Mouse (Mus musculus): ENCODE data around the gene Gm14226. TPM values are rescaled to one million over a fixed set of nuclear protein-coding genes. Genes with fewer than 3 reads are reported as not detected.
"Not testable (repeated sequence)": the region's sequence is repeated elsewhere in the genome, so short reads cannot be mapped to it uniquely, and the experiment has no call there.

Gm14226 gene
- total RNA-seq, 2 experiments from 2014 or later = not detected

DNA sequence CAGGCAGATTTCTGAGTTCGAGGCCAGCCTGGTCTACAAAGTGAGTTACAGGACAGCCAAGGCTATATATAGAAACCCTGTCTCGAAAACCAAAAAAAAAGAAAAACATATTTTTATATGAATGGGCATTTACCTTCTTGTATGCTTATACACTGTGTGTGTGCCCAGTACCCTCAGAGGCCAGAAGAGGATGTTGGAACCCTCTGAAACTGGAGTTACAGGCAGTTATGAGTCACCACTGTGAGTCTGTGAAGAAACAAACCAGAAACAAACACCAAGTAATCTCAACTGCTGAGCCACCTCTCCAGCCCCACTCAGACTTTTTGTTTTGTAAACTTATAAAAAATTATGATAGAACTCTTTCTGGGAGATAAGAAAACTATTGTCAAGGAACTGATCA, 28.7 kb downstream of the Gm14226 start:
- ATAC-seq (replicated peaks; ENCODE audit: low FRiP score, low TSS enrichment, poor library complexity, severe bottlenecking) = no peak

DNA sequence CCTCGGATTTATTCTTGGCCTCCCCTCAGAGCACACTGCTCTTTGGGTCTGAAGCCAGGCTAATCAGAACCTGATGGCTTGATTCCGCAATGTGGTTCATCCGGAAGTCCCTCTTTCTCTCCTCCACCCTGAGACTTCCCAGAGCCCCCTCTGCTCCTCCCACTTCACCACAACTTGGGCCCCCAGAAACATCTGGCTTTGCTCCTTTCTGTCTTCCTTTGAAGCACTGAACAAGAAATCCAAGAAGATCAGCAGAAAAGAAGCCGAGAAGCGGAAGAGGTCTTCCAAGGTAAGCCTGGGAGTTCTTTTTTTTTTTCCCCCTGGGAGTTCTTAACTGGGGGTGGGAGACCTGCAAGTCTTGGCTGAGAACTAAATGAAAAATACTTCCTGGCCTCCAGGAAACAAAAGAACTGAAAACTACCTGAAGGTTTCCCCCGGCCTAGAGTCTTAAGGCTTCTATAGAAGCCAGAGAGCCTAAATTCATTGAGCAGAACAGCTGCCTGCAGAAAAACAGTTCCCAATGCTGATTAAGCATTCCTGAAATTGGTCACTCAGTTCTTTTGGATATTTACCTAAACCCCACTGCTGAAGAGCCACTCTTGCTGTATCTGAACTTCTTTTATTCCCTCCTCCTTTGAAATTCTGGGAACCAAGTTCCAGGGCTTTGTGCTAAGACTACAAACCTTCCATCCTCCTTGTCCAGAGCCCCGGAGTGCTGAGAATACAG, 29.5 kb downstream of the Gm14226 start:
- no peak for ATAC-seq (replicated peaks; ENCODE audit: low FRiP score, low TSS enrichment, poor library complexity, severe bottlenecking)

- ATAC-seq (replicated peaks; ENCODE audit: low FRiP score, low TSS enrichment, poor library complexity, severe bottlenecking) = no peak
Observed at GRCm38 (mm10) chr2:155050108-155050503, 32.0 kb downstream of the Gm14226 start.

DNA sequence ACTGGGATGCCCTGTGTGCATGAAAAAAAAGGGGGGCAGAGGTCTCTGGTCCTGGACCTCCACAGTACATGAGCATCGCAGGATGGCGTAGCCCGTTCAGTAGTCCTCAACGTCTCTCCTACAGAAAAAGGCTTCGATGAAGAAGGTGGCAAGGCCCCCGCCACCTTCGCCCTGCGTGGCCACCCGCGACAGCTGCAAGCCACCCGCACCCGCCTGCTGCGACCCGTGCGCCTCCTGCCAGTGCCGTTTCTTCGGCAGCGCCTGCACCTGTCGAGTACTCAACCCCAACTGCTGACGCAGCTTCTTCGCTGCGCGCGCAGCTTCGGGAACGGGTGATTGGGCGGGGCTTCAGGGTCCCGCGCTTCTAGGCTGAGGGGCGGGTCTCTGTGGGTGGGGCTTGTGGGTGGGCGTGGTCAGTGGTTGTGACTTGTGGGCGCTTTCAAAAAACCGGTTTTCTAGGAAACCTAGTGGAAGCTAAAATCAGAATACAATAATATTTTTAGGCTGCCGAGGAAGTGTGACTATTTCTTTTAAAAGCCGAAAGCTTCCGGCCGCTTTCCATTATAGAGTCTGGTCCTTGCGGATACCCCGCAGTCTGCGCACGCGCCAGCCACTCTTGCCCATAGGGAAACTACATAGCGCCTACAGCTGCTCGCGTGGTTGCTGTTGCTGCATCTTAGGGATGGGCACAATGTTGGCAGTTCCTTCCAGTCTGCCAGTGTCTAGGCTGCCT, 32.6 kb downstream of the Gm14226 start:
- peak; percentile 92 for ATAC-seq (replicated peaks; ENCODE audit: low FRiP score, low TSS enrichment, poor library complexity, severe bottlenecking)

DNA sequence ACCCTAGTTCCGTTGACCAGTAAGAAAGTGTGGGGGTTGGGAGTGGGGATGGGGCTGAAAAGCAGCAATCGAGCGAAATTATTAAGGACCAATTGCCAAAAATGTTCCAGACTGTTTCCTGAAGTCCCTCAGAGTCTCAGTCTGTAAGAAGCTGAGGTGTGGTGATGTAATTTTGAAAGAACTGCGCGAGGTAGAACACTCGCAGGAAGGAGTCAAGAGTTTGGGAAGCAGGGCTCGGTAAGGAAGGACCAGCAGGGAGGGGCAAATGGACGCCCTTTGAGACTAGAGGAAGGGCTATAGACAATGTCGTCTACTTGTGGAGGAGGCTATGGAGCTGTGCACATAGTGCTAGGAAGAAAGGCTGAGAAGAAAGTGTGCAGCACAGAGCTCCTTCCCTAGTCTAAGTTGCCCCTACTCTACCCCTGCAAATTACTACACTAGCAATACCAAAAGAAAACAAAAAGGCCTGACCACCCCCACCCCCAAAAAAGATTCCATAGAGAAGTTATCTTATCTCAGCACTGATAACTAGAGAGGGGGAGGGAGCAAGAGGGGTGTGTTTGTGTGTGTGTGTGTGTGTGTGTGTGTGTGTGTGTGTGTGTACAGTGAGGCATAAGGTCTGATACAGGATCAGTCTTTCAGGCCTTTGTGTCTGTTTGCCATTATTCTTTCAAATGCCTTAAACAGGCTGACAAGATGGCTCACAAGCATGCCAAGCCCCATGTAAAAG, 33.7 kb downstream of the Gm14226 start:
- no peak for ATAC-seq (replicated peaks; ENCODE audit: low FRiP score, low TSS enrichment, poor library complexity, severe bottlenecking)

DNA sequence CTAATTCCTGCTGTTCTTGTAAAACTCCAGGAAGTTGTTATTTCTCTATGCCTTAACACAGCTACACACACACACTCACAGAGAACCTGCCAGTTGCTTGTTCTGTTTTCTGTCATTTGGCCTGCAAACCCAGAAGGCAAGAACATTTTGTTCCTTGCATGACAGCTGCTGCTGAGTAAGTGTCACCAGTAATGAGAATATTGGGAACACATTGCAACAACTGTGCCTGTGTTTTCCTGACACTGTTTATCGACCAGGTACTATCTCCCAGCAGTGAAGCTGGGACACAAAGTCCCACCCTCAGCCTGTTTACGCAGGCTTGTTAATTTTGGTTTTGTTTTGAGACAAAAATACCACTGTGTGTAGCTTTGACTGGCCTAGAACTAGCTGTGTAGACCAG, 34.6 kb downstream of the Gm14226 start:
- no peak for ATAC-seq (replicated peaks; ENCODE audit: low FRiP score, low TSS enrichment, poor library complexity, severe bottlenecking)

- not testable (repeated sequence) for ATAC-seq (replicated peaks; ENCODE audit: low FRiP score, low TSS enrichment, poor library complexity, severe bottlenecking)
Observed at GRCm38 (mm10) chr2:155053512-155053911, 35.4 kb downstream of the Gm14226 start.

- no peak for ATAC-seq (replicated peaks; ENCODE audit: low FRiP score, low TSS enrichment, poor library complexity, severe bottlenecking)
Observed at GRCm38 (mm10) chr2:155054672-155055071, 36.6 kb downstream of the Gm14226 start.

DNA sequence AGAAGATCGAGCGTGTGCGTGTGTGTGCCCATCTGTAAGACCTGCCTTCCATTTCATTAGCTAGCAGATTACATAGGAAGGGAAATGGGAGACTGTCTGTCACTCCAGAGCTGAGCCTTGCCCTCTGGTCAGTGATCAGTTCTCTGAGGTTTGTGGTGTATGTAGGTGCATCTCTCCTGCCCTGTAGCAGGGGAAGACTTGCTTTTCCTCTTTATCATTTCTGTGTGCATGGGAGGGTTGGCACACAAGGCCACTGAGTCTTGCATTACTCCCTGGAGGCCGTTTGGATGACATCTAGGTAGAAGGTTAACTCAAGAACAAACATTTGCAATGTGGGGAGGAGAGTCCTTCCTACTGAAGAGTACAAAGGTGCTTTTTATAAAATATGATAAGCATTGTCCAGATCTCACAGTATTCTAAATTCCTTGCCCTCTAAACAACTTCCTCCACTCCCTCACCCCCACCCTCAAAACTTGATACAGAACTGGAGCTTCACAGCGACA, 38.1 kb downstream of the Gm14226 start:
- no peak for ATAC-seq (replicated peaks; ENCODE audit: low FRiP score, low TSS enrichment, poor library complexity, severe bottlenecking)

DNA sequence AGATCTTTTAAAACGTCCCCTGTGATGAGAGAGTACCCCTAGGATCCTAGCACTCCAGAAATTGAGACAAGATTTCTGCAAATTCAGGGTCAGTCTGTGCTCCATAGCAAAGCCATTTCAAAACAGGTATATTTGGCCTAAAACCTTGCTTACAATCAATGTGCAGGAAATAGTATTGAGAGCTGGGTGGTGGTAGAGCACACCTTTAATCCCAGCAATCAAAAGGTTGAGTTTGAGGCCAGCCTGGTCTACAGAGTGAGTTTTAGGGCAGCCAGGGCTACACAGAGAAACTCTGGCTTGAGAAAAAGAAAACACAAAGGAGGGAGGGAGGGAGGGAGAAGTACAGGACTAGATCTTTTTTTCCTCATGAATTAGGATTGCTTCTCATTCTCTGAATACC, 39.3 kb downstream of the Gm14226 start:
- ATAC-seq (replicated peaks; ENCODE audit: low FRiP score, low TSS enrichment, poor library complexity, severe bottlenecking) = no peak

DNA sequence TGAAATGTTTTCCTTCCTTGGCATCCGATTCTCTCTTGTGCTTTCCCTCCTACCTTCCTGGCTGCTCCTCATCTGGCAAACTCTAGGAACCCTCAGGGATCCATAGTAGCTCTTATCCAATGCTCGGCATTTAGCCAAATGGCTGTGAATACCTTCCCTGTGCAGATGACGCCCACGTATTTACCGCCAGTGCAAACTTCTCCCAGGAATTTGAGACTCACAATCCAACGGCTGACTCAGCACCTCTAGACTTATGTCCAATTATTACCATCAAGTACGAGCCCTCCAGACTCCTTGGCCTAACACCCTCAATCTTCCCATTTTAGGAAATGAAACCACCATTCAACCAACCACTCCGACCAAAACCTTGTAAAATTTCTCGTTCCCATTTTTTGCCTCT, 53.0 kb downstream of the Gm14226 start:
- ATAC-seq (replicated peaks; ENCODE audit: low FRiP score, low TSS enrichment, poor library complexity, severe bottlenecking) = no peak

- no peak for ATAC-seq (replicated peaks; ENCODE audit: low FRiP score, low TSS enrichment, poor library complexity, severe bottlenecking)
Observed at GRCm38 (mm10) chr2:155072353-155073145, 54.5 kb downstream of the Gm14226 start.

DNA sequence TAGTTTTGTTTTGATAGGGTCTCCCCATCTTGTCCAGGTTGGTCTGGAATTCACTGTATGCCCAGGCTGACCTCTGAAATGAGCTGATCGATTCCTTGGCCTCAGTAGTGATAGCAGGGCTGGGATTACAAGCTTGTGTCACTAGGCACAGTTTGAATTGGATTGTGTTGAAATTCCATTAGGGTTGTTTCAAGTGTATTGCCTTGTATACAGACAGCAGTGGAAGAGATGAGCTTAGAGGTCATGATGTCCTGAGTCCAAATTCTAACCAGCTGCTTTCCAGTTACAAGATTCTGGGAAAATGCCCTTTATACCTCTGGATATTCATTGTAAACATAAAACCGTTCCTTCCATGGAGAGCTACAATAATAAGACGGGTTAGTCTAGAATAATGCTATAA, 55.3 kb downstream of the Gm14226 start:
- no peak for ATAC-seq (replicated peaks; ENCODE audit: low FRiP score, low TSS enrichment, poor library complexity, severe bottlenecking)

DNA sequence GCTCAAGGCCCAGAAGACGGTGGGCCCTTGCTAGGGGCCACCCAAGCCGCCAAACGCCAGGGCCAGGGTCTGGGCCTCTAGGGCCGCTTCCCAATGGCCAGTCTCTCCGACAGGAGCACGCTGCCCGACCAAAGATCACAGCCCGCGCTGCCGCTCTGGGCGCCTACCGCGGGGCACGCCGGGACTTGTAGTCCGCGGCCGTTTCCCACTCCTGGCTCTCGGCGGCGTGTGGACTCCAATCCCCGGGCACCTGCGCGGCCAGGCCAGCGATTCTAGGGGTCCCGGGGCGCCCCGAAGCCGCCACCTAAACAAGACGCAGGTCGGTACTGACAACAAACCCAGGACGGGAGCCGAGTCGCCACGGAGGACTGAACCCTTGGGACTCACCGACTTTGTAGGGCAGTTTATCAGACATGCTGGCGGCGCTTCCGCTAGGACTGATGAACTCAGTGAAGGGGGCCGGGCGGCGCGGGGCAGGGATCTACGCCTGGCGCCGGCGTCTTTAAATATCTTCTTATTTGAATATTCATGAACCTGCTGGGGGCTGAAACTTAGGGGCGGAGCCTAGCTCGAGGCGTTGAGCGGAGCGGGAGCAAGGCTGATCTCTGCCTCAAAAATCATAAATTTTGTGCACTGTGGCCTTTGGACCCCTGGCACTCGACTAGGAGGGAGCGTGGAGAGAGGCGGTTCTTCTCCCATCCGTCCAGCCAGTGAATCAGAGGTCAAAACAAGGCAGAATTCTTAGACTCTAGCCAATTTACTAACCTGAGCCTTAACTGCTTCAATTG, 56.1 kb downstream of the Gm14226 start, which contains the start of gene Ahcy:
Ahcy (minus strand) TSS at position 520 of the 788 bp plus-strand sequence.
- ATAC-seq (replicated peaks; ENCODE audit: low FRiP score, low TSS enrichment, poor library complexity, severe bottlenecking) = peak; percentile 93

DNA sequence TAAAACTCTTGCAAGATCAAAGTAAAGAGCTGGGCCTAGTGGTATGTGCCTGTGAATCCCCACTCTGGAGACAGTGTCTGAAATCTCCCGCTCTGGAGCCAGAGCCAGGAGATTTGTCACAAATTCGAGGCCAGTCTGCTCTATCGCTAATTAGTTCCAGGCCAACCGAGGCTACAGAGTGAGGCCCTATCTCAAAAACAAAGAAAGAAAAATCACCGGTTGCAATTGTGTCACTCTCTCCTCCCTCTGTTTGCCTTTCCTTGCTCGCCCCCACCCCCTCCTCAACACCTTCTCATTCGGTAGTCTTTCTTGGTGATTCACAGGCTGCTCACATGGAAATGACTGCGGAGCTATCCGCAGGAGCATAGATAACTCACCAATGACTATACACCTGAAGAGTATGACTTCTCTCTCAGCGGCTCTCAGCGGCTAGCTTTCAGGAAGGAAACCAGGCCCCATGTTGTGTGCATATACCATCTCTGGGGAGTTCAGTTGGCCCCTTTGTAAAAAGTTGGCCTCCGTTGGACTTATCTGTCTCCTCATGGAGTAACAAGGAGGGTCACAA, 56.8 kb downstream of the Gm14226 start:
- ATAC-seq (replicated peaks; ENCODE audit: low FRiP score, low TSS enrichment, poor library complexity, severe bottlenecking) = peak; percentile 1; the same call in 1 of the 2 replicates

DNA sequence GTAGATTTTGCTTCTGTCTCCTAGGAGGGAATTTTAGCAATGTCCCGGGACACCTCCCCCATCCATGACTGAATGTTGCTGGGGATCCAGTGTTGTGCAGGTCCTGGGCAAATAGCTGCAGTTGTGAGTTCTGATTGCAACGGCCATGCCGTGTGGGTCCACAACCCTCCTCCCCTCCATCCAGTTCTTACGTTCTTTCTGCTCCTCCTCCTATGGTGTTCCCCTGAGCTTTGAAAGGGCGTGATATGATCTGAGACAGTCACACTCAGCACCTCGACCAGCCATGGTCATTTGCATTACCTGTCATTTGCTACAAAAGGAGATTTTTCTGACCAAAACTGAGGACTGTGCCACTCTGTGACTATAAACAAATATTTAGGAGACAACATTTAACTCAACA, 57.6 kb downstream of the Gm14226 start:
- ATAC-seq (replicated peaks; ENCODE audit: low FRiP score, low TSS enrichment, poor library complexity, severe bottlenecking) = no peak
